Mouse (Mus musculus) ovary, adult 18-20 months (tissue): ENCODE measurements around the gene Hspb7.

Experiments used
- DNase-seq: peaks from one replicate; pipeline ENCODE4 v3.0.0; 2022; ENCODE audit warnings: low spot score, mixed read lengths

Hspb7 gene

DNA sequence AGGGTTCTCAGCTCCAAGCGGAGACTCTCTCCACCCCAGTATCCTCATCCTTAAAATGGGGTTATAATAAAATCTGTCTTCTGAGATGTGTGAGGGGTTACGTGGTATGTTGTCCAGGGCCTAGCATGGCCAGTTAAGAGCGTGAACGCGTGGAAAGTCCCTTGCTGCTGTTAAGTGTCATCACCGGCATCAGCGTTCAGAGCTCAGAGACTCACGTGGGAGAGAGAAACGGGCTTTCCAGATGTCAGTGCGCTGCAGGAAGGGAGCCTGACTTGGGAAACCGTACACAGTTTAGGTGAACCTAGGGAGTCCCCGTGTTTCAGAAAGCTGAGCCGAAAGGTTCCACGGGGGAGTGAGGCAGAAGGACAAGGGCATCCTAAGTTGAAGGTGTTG lies 24.7 kb downstream of the Hspb7 start:
- DNase-seq = no peak

DNA sequence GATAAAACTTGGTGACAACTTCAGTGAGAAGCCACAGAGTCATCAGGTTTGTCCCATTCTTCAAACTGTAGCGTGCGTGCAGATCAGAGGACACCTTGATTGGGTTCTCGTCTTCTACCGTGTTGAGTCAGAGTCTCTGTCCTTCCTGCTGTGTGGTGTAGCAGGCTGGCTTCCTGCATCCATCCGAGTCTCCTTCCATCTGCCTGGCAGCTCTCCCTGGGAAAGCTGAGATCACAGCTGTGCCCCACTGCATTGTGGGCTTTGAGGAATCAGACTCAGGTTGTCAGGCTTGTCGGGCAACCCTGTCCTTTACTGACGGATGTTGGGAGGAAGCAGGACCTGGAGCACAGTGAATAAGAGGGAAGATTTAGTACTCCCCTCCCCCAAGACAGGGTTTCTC lies 25.6 kb downstream of the Hspb7 start:
- no peak for DNase-seq

DNA sequence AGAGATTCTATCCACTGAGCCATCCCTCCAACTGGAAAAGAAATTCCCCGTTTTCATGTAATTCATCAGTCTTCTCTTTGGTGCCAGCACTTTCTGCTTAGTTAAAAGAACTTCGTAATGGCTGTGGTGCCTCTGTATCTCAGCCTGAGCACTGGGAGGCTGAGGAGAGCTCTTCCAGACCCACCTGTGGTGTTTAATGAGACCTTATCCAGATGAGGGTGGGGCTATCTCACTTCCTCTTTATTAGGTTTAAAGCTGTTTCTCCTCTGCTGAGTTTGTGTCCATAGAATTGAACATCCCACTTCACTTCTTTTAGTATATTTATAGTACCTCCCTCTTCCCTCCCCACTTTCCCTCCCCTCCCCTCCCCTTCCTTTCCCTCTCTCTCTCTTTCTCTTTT lies 30.7 kb downstream of the Hspb7 start:
- DNase-seq = no peak

DNA sequence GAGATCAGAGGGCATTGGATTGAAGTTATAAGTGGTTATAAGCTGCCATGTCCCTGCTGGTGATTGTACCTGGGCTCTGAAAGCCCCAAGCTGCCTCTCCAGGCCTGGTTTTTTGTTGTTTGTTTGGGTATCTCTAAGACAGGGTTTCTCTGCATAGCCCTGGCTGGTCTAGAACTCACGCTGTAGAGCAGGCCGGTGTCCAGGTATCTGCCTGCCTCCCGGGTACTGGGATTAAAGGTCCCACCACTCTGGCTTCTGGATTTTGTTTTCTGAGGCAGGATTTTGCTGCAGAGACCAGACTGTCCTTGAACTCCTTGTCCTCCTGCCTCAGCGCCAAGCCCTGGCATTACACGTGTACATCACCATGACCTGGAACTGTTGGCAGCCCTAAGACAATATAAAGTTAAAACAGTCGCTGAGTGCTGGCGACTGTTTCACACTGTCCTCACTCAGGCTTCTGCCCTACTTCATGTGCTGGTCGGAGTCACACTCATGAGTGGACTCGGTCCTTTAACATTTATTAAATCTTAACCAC lies 31.4 kb downstream of the Hspb7 start:
- no peak for DNase-seq

DNA sequence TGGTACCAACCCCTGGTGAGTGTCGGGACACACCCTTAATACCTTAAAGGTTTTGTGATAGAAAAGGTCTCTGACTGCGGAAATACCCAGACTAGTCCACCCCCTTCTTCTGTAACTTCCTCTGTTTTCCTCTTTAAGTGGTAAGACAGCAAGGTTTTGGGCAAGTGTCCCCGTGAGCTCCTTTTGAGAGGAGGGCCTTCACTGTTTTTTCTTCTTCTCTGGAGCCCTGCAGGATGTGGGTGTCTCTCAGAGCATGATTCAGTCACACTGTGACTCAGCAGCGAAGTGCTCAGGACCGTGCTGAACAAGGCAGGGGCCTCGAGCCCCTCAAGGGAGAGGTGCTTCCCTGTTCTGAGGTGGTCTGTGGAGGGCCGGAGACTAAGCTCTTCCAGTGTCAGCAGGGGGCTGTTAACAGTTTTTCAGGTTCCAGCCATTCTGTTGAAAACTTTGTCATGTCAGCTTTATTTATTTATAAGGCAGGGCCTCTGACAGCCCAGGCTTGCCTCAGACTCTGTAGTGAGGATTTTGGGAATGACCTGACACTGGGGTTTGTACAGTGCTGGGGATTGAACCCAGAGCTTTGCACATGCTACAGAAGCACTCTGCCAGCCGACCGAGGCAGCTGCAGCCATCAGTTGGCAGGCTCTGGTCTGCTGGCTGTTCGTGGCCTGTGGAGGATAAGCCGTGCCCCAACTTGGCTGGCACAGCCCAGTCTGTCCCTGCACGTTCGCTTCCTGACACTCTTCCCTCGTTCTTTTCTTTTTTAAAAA lies 34.2 kb downstream of the Hspb7 start:
- DNase-seq = no peak

DNA sequence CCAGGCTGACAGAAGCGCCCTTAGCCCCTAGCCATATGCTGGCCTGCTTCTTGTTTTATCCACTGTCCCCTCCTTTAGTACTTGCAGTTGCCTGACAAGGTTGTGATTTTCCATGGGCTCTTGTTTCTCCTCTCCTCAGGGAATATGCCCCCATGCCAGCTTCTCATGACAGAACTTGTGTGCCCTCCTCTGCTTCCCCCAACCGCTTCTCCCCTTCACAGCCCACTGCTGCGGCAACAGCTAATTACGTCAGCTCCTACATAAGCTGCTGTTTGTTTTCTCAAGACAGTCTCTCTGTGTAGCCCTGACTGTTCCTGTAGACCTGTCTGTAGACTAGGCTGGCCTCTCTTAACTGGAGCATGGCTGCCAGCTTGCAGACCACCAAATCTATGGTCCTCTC lies 34.9 kb downstream of the Hspb7 start:
- DNase-seq = no peak

DNA sequence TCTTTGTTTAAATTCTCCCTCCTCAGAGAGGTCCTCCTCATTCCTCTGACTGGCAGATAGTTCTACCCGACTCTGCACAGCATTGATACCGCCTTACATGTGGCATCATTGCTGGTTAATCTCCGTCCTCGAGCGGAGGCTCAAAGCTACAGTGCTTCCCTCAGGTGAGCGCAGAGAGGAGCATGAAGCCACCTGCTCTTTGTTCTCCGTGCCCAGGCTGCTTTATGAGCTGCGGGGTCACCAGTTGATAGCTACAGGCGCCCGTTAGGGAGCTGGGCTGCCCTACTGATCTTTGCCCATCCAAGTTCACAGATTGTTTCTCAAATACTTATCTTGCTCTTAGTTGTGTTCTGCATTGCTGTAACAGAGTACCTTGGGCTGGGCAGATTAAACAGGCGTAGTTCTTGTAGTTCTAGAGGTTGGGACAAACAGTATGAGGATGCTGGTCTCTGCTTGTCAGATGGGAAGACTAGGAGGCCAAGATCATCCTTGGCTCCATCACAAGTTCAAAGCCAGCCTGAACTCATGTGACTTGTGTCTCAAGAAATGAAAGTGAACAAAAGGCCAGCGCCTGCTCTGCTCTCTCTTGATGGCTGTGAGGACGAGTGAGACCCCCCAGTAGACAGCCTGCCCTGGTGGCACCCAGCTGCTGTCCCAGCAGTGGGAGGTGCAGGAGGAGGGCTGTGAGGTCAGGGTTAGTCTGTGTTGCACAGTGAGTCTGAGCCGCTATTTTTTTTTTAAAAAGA lies 35.8 kb downstream of the Hspb7 start:
- no peak for DNase-seq

DNA sequence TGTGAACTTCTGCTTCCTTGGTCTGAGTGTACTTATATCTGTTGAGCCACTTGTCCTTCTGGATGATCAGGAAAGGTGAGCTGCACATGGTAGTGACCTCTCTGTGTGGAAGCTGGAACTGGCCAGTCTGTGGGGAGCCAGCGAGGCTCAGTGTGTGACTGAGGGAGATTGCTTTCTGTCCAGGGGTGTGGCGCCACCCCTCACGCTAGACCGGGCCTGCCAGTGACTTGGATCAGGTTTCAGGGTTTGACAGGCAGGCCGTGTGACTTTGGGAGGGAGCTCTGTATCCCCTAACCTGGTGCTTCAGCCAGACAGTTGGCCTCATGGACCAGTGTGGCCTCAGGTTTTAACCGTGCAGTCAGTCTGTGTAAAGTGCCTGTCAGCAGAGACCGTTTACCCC lies 37.7 kb downstream of the Hspb7 start:
- DNase-seq = no peak

DNA sequence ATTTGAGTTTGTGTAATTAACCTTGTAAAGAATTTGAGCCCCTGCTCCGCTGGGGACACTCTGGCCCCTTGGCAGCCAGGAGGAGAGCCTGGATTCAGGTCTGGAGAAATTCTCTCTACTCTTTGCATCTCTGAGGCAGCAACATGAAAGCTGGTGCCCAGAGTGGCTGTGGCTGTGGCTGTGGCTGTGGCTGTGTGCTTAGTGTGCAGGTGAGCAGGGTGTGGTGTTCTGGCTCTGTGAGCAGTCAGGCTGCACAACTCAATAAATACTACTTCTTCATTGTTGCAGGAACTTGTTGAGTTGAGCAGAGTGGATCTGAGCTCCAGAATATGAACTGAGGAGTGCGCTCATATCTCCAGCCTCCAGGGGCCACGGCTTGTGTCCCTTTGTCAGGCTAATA lies 38.3 kb downstream of the Hspb7 start:
- DNase-seq = no peak

DNA sequence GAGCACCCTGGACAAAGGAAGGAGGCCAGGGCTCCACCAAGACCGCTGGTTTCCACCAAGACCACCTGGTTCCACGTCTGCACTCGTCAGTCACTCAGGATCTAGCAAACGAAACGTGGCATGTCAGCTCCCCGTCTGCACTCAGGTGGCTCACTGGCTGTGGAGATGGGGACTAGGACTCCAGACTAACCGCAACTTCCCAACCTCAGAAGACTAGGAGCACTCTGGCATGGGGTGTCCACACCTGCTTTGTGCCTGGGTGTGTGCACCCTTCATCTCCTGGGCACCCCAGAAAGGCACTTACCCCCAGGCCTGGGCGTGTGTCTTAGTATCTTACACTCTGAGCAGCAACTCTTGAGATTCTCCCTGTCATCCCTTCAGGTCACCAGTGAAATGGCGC lies 39.2 kb downstream of the Hspb7 start:
- DNase-seq = no peak

DNA sequence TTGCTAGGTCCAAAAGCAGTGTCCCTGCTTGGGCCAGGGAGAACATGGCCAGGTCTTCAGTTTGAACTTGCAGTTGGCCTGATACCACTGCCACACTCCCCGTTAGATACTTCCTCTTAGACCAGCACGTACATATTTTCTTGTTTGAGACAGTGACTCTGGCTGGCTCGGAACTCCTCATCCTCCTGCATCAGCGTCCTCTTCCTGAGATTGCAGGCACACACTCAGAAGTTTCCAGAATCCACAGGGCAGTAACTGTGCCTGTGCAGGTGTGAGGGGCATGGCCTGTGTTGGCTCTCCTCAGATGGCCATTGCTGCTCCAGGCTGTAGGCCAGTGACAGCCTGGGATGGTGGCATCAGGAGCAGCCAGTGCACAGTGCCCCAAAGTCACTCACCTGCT lies 39.9 kb downstream of the Hspb7 start:
- DNase-seq = no peak

DNA sequence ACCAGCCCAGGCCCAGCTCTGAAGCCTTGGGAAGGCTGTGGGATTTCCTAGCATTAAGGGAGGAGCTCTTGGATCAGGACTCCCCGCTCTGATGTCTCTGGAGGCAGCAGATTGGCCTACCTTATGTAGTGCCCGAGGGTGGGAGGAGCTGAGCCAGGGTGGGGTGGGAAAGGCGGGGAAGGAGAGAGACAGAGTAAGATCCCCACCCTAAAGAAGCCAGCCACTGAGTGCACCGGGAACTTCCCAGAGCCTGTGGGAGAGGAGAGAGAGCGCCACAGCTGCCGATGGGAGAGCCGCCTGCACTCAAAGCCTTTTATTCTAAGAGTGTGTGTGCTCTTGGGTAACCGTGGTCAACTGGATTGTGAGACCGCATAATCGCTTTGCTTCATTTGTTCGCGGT lies 40.5 kb downstream of the Hspb7 start:
- DNase-seq = no peak

DNA sequence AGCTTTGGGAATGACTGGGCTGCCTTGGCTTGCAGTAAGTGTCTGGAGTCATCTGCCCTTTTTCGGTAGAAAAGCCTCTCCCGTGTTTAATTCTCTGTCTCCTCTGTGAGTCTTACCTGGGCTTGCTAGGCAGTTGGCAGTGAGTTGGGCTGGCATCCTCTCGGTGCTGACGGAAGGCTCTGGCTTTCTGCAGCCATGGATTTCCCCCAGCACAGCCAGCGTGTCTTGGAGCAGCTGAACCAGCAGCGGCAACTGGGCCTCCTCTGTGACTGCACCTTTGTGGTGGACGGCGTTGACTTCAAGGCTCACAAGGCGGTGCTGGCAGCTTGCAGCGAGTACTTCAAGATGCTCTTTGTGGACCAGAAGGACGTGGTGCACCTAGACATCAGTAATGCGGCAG lies 41.0 kb downstream of the Hspb7 start:
- DNase-seq = no peak

DNA sequence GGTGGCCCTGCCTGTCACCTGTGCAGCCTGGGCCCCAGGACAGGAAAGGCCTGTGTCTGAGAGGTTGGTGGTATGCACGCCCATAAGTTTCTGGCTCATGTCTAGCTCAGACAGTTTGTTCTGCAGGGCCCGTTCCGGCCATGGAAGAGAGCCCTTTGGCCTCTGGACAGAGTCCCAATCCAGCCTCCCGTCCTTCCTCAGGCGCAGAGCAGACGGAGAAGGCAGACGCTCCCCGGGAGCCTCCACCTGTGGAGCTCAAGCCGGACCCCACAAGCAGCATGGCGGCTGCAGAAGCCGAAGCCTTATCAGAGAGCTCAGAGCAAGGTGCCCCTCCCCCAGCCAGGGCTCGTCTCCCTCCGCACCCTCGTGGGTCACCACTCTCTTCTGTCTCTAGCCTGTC lies 42.9 kb downstream of the Hspb7 start:
- no peak for DNase-seq

DNA sequence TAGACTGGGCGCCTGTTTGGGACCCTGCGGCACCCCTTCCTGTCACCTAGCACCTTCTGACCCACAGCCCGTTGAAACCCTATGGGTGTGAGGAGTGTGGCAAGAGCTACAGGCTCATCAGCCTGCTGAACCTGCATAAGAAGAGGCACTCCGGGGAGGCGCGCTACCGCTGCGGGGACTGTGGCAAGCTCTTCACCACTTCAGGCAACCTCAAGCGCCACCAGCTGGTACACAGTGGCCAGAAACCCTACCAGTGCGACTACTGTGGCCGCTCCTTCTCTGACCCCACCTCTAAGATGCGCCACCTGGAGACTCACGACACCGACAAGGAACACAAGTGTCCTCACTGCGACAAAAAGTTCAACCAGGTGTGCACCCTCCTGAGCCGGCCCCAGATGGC lies 44.1 kb downstream of the Hspb7 start:
- DNase-seq = no peak

DNA sequence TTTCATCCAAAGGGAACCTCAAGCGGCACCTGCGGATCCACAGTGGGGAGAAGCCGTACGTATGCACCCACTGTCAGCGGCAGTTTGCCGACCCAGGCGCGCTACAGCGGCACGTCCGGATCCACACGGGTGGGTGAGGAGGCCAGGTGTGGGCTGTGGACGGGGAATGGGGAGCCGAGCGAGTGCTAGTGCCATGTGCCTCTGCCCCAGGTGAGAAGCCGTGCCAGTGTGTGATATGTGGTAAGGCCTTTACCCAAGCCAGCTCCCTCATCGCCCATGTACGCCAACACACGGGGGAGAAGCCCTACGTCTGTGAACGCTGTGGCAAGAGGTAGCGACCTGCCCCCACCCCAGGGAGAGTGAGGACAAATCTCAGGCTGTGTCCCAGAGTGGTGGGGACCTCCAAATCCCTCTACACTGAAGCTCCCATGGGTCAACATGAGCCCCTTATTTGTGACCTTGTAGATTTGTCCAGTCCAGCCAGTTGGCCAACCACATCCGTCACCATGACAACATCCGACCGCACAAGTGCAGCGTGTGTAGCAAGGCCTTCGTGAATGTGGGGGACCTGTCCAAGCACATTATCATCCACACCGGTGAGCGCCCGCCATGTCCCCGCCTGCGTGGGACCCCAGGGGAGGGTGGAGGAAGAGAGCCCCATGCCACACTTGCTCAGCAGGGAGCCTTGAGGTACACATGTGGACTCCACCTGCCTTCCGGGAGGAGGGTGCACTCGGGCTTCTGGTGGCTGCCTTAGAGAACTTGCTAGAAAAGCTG lies 45.1 kb downstream of the Hspb7 start:
- no peak for DNase-seq

DNA sequence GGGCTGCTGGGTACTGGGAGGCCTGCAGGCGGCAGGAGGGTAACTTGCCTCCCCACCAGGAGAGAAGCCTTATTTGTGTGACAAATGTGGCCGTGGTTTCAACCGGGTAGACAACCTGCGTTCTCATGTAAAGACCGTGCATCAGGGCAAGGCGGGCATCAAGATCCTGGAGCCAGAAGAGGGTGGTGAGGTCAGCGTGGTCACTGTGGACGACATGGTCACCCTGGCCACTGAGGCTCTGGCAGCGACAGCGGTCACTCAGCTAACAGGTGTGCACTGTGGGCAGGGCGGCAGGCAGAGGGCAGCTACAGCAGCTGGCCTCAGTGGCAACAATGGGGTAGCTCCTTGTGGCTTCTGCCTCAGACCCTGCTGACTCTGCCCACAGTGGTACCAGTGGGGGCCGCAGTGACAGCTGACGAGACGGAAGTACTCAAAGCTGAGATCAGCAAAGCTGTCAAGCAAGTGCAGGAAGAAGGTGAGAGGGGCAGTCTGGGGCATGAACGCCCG lies 45.8 kb downstream of the Hspb7 start:
- no peak for DNase-seq

DNA sequence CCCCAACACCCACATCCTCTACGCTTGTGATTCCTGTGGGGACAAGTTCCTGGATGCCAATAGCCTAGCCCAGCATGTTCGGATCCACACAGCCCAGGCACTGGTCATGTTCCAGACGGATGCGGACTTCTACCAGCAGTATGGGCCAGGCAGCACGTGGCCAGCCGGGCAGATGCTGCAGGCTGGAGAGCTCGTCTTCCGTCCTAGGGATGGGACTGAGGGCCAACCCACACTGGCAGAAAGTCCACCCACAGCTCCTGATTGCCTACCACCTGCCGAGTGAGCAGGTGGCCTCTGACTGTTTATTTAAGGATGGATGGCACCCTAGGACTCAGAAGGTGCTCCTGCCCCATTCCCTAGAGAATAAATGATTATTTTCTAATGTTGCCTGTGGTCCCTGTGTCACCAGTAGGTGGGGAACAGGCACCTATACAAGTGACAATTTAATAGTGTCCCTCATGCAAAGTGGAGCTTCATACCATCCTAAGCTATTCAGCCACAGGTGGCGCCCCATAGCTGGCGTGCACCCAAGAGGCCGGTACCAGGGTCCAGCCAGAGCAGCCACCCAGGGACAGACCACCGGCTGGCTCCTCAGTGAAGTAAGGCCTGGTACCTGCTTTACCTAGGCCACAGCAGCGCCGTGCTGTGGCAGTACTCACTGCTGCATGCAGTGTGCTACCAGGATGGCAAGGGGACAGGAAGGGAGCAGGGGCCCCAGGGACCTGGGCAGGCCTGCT lies 46.4 kb downstream of the Hspb7 start:
- no peak for DNase-seq

DNA sequence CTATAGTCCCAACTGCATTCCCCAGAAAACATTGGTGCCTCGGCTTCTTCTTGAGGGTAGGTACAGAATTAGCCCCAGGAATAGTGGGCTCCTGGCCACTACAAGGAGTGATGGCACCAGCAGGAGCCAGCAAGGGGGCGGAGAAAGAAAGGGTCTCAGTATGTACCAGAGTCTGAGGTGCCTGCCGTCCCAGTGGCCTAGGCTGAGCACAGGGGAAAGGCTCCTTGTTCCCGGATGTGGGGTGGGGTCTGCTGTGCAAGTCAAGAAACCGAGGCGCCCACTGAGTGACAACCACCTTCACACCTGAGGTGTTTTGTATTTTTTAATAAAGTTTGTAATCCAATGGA lies 47.0 kb downstream of the Hspb7 start:
- DNase-seq = no peak

DNA sequence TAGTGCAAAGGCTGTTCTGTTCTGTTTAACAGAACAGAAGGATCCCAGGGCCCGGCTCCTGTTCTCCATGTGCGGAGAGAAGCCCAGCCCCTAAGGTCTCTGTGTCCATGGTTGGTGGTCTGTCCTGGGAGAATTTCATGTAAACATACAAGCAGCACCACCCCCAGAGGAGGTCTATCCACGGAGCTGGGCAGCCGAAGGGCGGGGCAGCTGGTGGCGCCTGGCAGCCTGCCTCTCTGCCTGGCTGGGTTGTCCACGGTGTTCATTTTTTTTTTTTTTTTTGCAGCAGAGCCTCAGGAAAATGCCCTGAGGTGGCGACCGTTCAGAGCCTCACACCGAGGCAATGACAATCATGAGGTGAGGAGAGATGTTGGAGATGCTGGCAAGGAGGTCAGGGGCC lies 48.0 kb downstream of the Hspb7 start:
- no peak for DNase-seq

DNA sequence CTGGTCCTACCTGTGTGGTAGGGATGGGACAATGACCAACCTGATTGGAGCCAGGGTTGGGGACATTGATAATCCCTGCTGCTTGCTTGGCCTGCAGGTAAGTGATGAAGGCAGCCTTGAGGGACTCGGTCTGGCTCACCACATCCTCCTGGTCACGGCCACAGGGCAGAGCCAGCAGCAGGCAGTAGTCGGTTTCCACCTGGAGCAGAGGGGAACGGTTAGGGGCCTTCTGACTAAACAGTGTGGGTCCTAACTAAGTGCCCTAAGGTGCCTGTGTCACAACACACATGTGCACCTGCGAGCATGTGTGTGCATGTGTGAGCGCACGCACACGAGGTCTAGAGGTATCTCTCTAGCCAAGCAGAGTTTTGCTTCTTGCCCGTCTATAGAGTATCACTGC lies 48.8 kb downstream of the Hspb7 start:
- DNase-seq = no peak

DNA sequence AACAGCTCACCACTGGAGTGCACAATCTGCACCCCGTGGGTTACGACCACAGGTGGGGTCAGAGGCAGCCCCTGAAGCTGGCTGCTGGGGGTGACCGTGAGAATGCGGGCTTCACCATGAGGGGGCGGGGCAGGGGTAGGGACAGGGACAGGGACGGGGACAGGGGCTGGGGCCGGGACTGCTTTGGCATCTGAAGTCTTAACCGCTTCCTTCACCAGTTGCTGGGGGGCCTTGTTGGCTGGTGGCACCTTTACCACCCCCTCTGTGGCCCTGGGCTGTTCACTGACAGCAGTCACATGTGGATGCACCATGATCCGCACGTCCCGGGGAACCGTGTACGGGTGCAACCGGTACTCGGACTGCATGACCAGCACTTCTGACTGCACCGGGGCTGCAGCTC lies 50.9 kb downstream of the Hspb7 start:
- DNase-seq = no peak
